Mouse (Mus musculus) skeletal muscle tissue, adult 2 months (tissue): ENCODE results near the gene Cenpj.

Experiments used
- DNase-seq: peaks from one replicate; pipeline ENCODE4 v3.0.0-alpha.2; 2012; ENCODE audit warnings: low read depth, low spot score

Cenpj gene

DNA sequence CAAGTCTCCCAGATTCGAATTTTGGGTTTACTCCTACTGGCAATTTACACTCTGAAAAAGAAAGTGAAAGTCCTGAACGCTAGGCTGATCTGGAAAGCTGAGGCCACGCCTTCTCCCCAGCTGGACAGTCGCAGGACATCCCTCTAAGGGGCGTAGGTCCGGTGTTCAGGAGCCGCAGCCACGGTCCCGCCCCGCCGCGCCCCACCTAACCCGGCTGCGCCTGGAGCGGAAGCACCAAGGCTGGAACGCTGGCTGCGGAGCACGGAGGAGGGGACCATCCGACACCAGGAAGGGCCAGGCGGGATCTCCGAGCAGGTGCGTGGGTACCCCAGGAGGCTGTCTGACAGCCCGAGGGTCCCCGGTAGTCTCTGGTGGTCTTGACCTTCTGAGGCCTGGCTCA is at the start of gene Cenpj, which contains the start of gene Parp4:
Cenpj (minus strand) TSS at position 10 of the 400 bp plus-strand sequence.
Parp4 (plus strand) TSS at position 204 of the 400 bp plus-strand sequence.
- DNase-seq, result peak; percentile 81

DNA sequence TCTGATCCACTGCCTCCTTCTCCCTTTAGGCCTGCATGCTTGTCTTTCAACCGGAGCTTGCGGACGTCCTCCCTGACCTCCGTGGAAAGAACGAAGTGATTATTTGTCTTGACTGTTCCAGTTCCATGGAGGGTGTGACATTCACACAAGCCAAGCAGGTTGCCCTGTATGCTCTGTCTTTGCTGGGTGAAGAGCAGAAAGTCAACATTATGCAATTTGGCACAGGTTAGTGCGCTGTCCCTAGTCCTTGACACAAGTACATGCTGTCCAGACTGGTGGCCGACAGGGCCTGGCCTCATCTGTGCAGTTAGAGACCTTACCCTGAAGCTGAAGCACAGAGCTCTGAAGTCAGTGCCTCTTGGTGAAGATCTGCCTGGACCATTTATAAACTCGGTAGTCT is 45.2 kb upstream of the Cenpj start:
- DNase-seq, result no peak

- no peak for DNase-seq
Observed at GRCm38 (mm10) chr14:56617470-56617869, 42.2 kb upstream of the Cenpj start.

- DNase-seq, result no peak
Observed at GRCm38 (mm10) chr14:56613212-56613611, 38.0 kb upstream of the Cenpj start.

GRCm38 (mm10) chr14:56605136-56605535 is 29.9 kb upstream of the Cenpj start:
- DNase-seq, result no peak

- DNase-seq, result no peak
Observed at GRCm38 (mm10) chr14:56604438-56604837, 29.2 kb upstream of the Cenpj start.

- DNase-seq, result no peak
Observed at GRCm38 (mm10) chr14:56602069-56602468, 26.8 kb upstream of the Cenpj start.

- peak; percentile 18 for DNase-seq
Observed at GRCm38 (mm10) chr14:56598759-56599158, 23.5 kb upstream of the Cenpj start.

DNA sequence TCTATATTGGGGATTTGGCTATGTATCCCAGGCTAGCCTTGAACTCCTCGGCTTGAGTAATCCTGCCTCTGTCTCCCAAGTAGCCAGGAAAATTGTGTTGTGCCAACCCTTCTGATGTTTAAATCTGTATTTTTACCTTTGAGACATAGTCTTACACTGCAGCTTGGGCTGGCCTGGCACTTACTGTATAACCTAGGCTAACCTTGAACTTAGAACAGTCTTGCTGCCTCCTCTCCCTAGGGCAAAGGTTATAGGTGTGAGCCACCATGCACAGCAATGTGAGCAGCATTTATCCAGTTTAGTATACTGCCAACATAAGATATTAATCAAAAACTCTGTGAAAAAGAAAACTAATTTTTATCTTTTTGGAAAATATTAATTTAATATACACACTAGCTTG is 19.6 kb upstream of the Cenpj start:
- DNase-seq, result no peak

DNA sequence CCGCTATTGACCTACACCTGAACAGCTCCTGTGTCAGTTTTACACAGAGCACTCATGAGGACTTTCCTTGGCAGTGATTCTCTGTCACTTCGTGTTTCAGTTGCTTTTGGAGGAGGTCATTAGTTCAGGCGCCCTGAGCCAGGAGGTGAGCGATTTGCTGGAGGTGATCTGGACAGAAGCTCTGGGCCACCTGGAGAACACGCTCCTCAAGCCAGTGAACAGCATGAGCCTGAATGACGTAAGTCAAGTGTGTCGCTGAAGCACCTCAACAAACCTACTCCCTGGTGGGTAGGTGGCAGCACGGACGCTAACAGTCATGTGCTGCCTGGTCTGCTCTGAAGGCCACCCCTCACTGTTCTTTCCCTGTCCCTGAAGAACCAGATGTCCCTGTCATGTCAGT is 17.0 kb upstream of the Cenpj start:
- no peak for DNase-seq

- no peak for DNase-seq
Observed at GRCm38 (mm10) chr14:56582294-56582693, 7.1 kb upstream of the Cenpj start.

- peak; percentile 42 for DNase-seq
Observed at GRCm38 (mm10) chr14:56581117-56581516, 5.9 kb upstream of the Cenpj start.

- no peak for DNase-seq
Observed at GRCm38 (mm10) chr14:56579011-56579410, 3.8 kb upstream of the Cenpj start.

- no peak for DNase-seq
Observed at GRCm38 (mm10) chr14:56575969-56576901, 1.0 kb upstream of the Cenpj start.

DNA sequence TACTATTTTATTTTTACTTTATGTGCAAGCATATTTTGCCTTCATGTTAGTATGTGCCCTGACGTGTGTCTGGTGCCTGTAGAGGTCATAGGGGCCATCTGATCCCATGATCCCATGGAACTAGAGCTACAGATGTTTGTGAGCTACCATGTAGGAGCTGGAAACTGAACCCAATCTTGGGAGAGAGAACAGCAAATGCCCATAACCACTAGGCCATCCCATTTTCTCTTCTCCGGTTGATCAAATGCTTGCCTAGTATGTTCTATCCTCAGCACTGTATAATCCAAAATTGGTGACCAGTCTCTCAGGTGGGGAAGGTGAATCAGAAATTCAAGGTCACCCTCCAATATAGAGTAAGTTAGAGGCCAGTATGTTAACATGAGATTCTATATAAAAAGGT is 2.7 kb downstream of the Cenpj start:
- DNase-seq, result no peak

DNA sequence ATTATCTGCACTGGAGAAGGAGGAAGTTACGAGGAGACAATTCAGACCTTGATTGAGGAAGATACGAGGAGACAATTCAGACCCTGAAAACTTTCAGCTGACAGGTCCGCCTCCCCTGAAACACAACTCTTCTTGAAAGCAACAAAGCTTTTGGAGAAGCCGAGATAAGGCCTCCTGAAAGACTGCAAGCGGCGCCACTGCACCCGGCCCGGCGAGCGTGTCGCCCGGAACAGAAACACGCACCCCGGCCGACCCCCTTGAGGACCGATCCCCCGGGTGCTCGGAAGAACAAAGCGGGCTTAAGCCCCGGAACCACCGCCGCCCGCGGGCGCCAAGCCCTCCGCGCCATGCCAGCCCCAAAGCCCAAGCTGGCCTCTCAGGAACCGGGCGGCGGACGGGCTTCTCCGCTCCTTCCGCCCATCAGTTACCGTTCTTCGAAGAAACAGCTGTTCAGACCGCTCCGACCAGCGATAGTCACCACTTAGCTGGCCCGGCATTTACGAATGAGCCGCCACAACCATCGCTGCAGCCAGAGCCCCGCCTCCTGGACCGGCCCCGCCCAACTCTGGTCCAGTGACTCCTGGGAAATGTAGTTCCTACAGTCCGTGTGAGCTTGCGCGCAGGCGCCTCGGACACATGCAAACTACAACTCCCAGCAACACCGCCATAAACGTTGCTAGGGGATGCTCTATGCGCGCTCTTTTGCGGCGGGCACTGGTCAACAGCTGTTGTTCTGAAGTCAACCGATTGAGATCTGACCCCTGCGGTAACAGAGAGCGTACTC is 3.7 kb downstream of the Cenpj start:
- DNase-seq, result peak; percentile 91

- DNase-seq, result no peak
Observed at GRCm38 (mm10) chr14:56569041-56569440, 6.2 kb downstream of the Cenpj start.

DNA sequence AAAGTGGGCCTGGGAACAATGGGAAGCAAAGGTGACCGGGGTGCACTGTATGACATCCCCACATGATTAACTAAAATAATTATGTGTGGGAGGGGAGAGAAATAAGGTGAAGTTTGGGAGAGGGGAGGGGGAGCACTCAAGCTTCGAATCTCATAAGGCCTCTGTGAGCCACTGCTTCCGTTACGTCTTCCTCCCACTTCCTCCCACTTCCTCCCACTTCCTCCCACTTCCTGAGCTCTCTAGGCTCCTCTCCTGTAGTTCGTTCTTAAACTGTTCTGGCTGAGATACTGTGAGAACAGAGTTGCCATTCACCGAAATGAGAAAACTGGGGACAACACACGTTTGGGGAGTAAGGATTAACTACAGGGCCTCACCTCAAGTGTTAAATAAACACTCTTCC is 7.7 kb downstream of the Cenpj start:
- DNase-seq, result no peak

GRCm38 (mm10) chr14:56559134-56559533 is 16.1 kb downstream of the Cenpj start:
- DNase-seq, result no peak

DNA sequence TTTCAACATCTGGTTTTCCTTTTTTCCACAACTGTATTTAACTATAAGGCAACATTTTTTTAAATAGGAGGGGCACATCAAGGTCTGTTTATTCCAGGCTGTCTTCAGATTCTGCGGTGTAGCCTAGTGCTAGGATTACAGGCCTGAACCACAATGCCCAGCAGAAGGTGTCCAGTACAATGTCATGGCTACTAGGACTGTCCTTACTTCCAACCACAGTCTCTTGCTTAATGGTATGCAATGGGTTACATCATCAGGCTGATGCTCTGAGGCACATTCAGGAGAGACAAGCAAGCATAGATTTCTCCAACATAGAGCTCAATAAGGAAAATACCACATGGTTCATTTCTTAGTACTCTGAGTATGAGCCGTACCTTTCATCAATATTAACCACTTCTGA is 20.5 kb downstream of the Cenpj start:
- DNase-seq, result no peak

DNA sequence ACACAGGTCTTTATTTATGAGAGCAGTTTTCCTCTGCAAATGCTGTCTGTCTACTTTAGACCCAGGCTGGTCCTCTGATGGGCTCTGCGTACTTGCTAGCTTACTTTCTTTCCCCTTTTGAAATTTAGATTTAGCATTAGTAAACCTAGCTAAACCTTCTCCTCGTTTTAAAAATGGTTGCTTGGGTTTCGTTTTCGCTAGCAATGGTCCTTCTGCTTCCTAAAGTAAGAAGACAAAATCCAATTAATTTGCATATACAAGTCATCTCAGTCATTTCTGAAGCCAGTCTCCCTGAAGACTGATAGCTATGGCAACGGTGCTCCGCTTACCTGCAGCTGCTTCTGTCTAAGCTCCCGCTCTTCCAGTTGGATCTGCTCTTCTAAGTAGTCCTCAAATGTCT is 21.9 kb downstream of the Cenpj start:
- no peak for DNase-seq

- no peak for DNase-seq
Observed at GRCm38 (mm10) chr14:56552924-56553323, 22.3 kb downstream of the Cenpj start.

GRCm38 (mm10) chr14:56550960-56551359 is 24.3 kb downstream of the Cenpj start:
- DNase-seq, result no peak
